Mouse (Mus musculus) CH12.LX (cell line): Measurements from ENCODE around the gene Plekhh3. TPM values are rescaled to one million over a fixed set of nuclear protein-coding genes. Genes with fewer than 3 reads are reported as not detected.

Experiments used
- DNase-seq: peaks from one replicate; pipeline ENCODE4 v3.0.0-alpha.2; 2013; ENCODE audit errors: extremely low read depth
- H3K27ac ChIP-seq: 2 replicates; pipeline ENCODE4 v1.5.1; 2012; ENCODE audit warnings: low read depth, mild to moderate bottlenecking, control low read depth, moderate library complexity; ENCODE audit not compliant: insufficient read depth
- H3K27me3 ChIP-seq: replicated peaks from 2 replicates; pipeline ENCODE3; 2012; ENCODE audit warnings: inconsistent platforms
- H3K36me3 ChIP-seq, 2 experiments: replicated peaks in 1 of 2; 2 replicates each; pipeline versions ENCODE3 to v1.6.1; 2012; ENCODE audit warnings: inconsistent platforms in 1 of 2, low read length in 1 of 2, mild to moderate bottlenecking in 1 of 2, mixed read lengths in 1 of 2, moderate library complexity in 1 of 2; ENCODE audit not compliant: control insufficient read depth in 1 of 2, insufficient read depth in 1 of 2
- H3K4me1 ChIP-seq, 2 experiments: 2 replicates each; pipeline ENCODE4 v1.6.1; 2012; ENCODE audit warnings: inconsistent platforms in 1 of 2, moderate library complexity in 1 of 2; ENCODE audit not compliant: insufficient read depth in 2 of 2, control insufficient read depth in 1 of 2
- H3K4me2 ChIP-seq: 2 replicates; pipeline ENCODE4 v1.6.1; 2012; ENCODE audit warnings: low read depth, mild to moderate bottlenecking, control low read depth; ENCODE audit not compliant: poor library complexity, insufficient read depth, severe bottlenecking
- H3K4me3 ChIP-seq, 3 experiments: fragments of 150-350 bp in 1 of 3; sonication (generic) in 1 of 3; replicated peaks in 1 of 3; 2 replicates each; pipeline versions ENCODE3 to v1.5.1; 2011 to 2012; ENCODE audit warnings: low read depth in 2 of 3, low read length in 2 of 3, mild to moderate bottlenecking in 2 of 3, moderate library complexity in 2 of 3, control low read depth in 1 of 3, improper control_type of control experiment in 1 of 3, inconsistent platforms in 1 of 3, mixed read lengths in 1 of 3; ENCODE audit not compliant: poor library complexity in 1 of 3
- H3K79me2 ChIP-seq: replicated peaks from 2 replicates; pipeline ENCODE4 v1.6.1; 2012; ENCODE audit warnings: mild to moderate bottlenecking, moderate library complexity; ENCODE audit not compliant: control insufficient read depth, poor library complexity, insufficient read depth, severe bottlenecking; ENCODE audit errors: extremely low read depth
- H3K9ac ChIP-seq: 2 replicates; pipeline ENCODE4 v1.6.1; 2012; ENCODE audit warnings: low read depth, mild to moderate bottlenecking, control low read depth, moderate library complexity; ENCODE audit not compliant: insufficient read depth
- H3K9me3 ChIP-seq: replicated peaks from 2 replicates; pipeline ENCODE3; 2012; ENCODE audit warnings: low read length, inconsistent platforms, mixed read lengths
- CHD2 ChIP-seq: IDR thresholded peaks from 2 replicates; pipeline ENCODE4 v1.6.1; 2011; ENCODE audit warnings: low read length, improper control_type of control experiment
- E2F4 ChIP-seq: IDR thresholded peaks from 2 replicates; pipeline ENCODE4 v1.6.1; 2011; ENCODE audit warnings: low read depth, low read length, improper control_type of control experiment; ENCODE audit not compliant: insufficient replicate concordance
- ELF1 ChIP-seq: IDR thresholded peaks from 2 replicates; pipeline ENCODE4 v1.6.1; 2014; ENCODE audit warnings: low read depth, mild to moderate bottlenecking, inconsistent platforms, low read length, improper control_type of control experiment
- ETS1 ChIP-seq: conservative IDR thresholded peaks from 2 replicates; pipeline ENCODE4 v1.6.1; 2012; ENCODE audit warnings: low read depth, mild to moderate bottlenecking, inconsistent platforms, low read length, improper control_type of control experiment, moderate library complexity
- HCFC1 ChIP-seq: IDR thresholded peaks from 2 replicates; pipeline ENCODE4 v1.6.1; 2012; ENCODE audit warnings: low read depth, mild to moderate bottlenecking, inconsistent platforms, low read length, improper control_type of control experiment
- JUND ChIP-seq: conservative IDR thresholded peaks from 2 replicates; pipeline ENCODE4 v1.6.1; 2011; ENCODE audit warnings: low read depth, low read length, improper control_type of control experiment
- KAT2A ChIP-seq: IDR thresholded peaks from 2 replicates; pipeline ENCODE4 v1.6.1; 2012; ENCODE audit warnings: low read length, improper control_type of control experiment, inconsistent platforms; ENCODE audit not compliant: insufficient replicate concordance
- MAFK ChIP-seq: IDR thresholded peaks from 2 replicates; pipeline ENCODE4 v1.6.1; 2011; ENCODE audit warnings: low read length, improper control_type of control experiment; ENCODE audit not compliant: insufficient replicate concordance
- MAZ ChIP-seq: IDR thresholded peaks from 2 replicates; pipeline ENCODE4 v1.6.1; 2012; ENCODE audit warnings: low read depth, mild to moderate bottlenecking, inconsistent platforms, low read length, improper control_type of control experiment, moderate library complexity
- MEF2A ChIP-seq: IDR thresholded peaks from 2 replicates; pipeline ENCODE4 v1.6.1; 2014; ENCODE audit warnings: low read depth, mild to moderate bottlenecking, inconsistent platforms, low read length, improper control_type of control experiment, borderline replicate concordance
- MXI1 ChIP-seq: IDR thresholded peaks from 2 replicates; pipeline ENCODE4 v1.6.1; 2011; ENCODE audit warnings: mild to moderate bottlenecking, low read depth, low read length, improper control_type of control experiment
- NELFE ChIP-seq: IDR thresholded peaks from 2 replicates; pipeline ENCODE4 v1.6.1; 2011; ENCODE audit warnings: low read depth, low read length, improper control_type of control experiment
- POLR2A ChIP-seq: IDR thresholded peaks from 2 replicates; pipeline ENCODE4 v1.6.1; 2011; ENCODE audit warnings: low read depth, mild to moderate bottlenecking, improper control_type of control experiment, low read length
- RAD21 ChIP-seq: IDR thresholded peaks from 2 replicates; pipeline ENCODE4 v1.6.1; 2011; ENCODE audit warnings: low read depth, mild to moderate bottlenecking, low read length, improper control_type of control experiment, moderate library complexity
- TBP ChIP-seq: conservative IDR thresholded peaks from 2 replicates; pipeline ENCODE4 v1.6.1; 2011; ENCODE audit warnings: low read depth, low read length, improper control_type of control experiment
- UBTF ChIP-seq: IDR thresholded peaks from 2 replicates; pipeline ENCODE4 v1.6.1; 2012; ENCODE audit warnings: low read depth, mild to moderate bottlenecking, inconsistent platforms, low read length, improper control_type of control experiment, moderate library complexity
- USF2 ChIP-seq: conservative IDR thresholded peaks from 2 replicates; pipeline ENCODE4 v1.6.1; 2011; ENCODE audit warnings: low read depth, low read length, improper control_type of control experiment
- dilution Hi-C: fragments of 300-500 bp; cut with MboI; formaldehyde crosslinking; loops from 2 replicates; pipeline ENCODE4 v1.14.3; 2020; ENCODE audit warnings: low sequenced_read_pairs; ENCODE audit not compliant: extremely low pct_unique_long_range_greater_than_20kb, extremely low pct_ligation_motif_present
- in situ Hi-C: fragments of 300-500 bp; cut with MboI; formaldehyde crosslinking; loops from 3 replicates; pipeline ENCODE4 v1.14.3; 2019; ENCODE audit warnings: low sequenced_read_pairs, low pct_ligation_motif_present, low pct_unique_long_range_greater_than_20kb, mixed read lengths
- polyA plus RNA-seq: library from polyadenylated mRNA; unstranded; fragments of >175 nt; gene quantifications from 2 replicates; pipeline ENCODE4 v1.2.1, GENCODE M21; 2012; ENCODE audit warnings: low read depth; ENCODE audit not compliant: insufficient read length
- total RNA-seq, 2 experiments: library from RNA; depleted of rRNA; stranded (reverse); fragments of 300-350 nt in 1 of 2; fragments of >200 nt in 1 of 2; gene quantifications; 2 replicates each; pipeline ENCODE4 v1.2.3; 2012 to 2014

The Plekhh3 gene
- total and polyA plus RNA-seq, 3 experiments, result 2.9 to 20.3 (median 5.0) TPM

DNA sequence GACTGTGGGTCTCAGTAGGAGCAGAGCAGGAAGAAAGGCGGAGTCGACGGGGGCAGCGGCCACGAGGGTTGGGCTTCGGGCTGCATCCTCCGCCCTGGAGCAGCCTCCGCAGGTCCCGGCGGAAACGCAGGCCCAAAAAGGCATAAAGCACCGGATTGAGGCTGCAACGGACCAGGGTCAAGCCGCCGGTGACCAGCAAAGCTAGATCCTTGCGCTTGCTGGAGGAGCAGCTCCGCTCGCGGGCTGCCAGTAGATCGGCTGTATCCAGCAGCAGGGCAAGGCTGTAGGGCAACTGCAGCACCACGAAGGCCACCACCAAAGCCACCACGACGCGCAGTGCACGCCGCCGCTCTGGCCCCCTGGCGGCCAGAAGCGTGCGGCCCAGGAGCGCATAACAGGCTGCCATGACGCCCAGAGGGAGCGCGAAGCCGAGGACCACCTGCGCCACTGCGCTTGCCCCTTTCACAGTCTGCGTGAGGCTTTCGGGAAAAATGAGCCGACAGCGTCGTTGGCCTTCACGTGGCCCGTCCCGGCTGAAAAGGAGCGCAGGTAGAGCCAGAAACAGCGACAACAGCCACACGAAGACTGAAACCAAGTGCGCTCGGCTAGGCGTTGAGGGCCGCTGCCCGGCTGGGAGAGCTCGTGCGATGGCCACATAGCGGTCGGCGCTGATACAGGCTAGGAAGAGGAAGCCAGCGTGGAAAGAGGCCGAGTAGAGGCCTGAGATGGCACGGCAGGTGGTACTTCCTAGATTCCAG lies 2.7 kb upstream of the Plekhh3 start (continued):
- TF ChIP-seq MAZ (peak; percentile 62), RAD21 (peak; percentile 39), POLR2A (peak; percentile 63), JUND (no peak), TBP (no peak; the same call in 1 of the 2 replicates), E2F4 (peak; percentile 62; the same call in 1 of the 2 replicates), MAFK (0 out of 2 replicates have a peak, but pooled peaks have one; percentile 37), MXI1 (peak; percentile 92), ELF1 (peak; percentile 57; the same call in 1 of the 2 replicates), KAT2A (0 out of 2 replicates have a peak, but pooled peaks have one; percentile 68), HCFC1 (peak; percentile 60; the same call in 1 of the 2 replicates)

DNA sequence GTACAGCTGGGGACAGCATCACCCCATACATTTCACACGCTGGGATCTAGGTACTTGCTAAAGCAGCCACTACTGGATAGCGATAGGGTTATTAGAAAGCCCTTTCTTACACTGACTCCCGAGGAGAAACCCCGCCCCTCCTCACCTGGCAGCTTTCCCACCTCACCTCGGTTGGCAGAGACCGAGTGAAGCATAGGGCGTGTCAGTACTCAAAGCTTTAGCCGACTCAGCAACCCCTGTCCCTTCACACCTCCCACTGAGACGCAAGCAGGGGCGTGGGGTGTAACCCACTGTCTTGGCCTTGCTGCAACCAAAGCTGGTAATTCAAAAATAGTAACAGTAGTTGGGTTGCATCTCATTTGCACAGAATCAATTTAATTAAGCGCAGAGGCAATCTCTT lies 2.0 kb upstream of the Plekhh3 start:
- Histone ChIP-seq H3K9me3 (no peaks in the 10 kb centered on the region), H3K27ac (peak overlapping the region; percentile 78; the same call in 1 of the 2 replicates), H3K4me3 (peak overlapping the region; percentile 2 to 64 (median 26)), H3K9ac (0 out of 2 replicates have a peak overlapping the region, but pooled peaks have one; percentile 6), H3K4me1 (peaks cover 6 to 69% of the 10 kb centered on the region in 2 experiments), H3K36me3 (peaks cover 0 to 6% of the 10 kb centered on the region in 2 experiments), H3K27me3 (peaks cover 9% of the 10 kb centered on the region), H3K79me2 (peaks cover 17% of the 10 kb centered on the region), H3K4me2 (peak overlapping the region; percentile 53)
- in situ Hi-C loops (loop anchor here (5.0 kb wide), 1 partner anchor 36 kb away; no protein-coding TSS in a partner anchor), dilution Hi-C loops (no loop called here)
- DNase-seq, result no peak
- TF ChIP-seq CHD2 (no peak), MAFK (peak; percentile 86; the same call in 1 of the 2 replicates), ETS1 (peak; percentile 6; the same call in 1 of the 2 replicates), MAZ (0 out of 2 replicates have a peak, but pooled peaks have one; percentile 3), MEF2A (peak; percentile 50; the same call in 1 of the 2 replicates)

DNA sequence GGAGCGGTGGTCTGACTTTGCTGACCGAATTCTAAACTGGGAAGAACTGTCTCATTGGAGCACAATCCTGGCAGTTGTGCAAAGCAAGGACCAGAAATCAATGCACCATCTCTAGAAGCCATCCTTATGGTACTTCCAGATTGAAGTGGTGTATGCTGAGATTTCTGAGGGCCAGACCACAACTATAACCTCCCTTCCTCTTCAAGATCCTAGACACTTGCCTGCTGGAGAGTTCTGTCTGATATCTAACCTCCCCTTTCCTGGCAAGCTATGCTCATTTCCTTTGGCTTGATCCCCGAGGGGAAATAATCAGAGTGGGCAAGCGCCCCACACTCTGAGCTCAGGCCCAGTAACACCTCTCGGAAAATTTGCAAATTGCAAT lies 1.3 kb upstream of the Plekhh3 start:
- dilution Hi-C loops (no loop called here), in situ Hi-C loops (loop anchor here (5.0 kb wide), 1 partner anchor 35 kb away; no protein-coding TSS in a partner anchor)
- Histone ChIP-seq H3K4me3 (peak overlapping the region; percentile 44 to 53 (median 48)), H3K9ac (peak overlapping the region; percentile 50), H3K27me3 (peaks cover 9% of the 10 kb centered on the region), H3K79me2 (peaks cover 14% of the 10 kb centered on the region), H3K36me3 (peaks cover 6 to 9% of the 10 kb centered on the region in 2 experiments), H3K4me1 (peaks cover 3 to 62% of the 10 kb centered on the region in 2 experiments; a peak in 3 of 4 replicates), H3K9me3 (no peaks in the 10 kb centered on the region), H3K27ac (peak overlapping the region; percentile 71), H3K4me2 (peak overlapping the region; percentile 87)
- no peak for DNase-seq
- TF ChIP-seq CHD2, result no peak
- no peak for TF ChIP-seq MAFK
- no peak for TF ChIP-seq USF2
- TF ChIP-seq KAT2A, result no peak
- TF ChIP-seq NELFE, result no peak
- TF ChIP-seq UBTF, result no peak
- no peak for TF ChIP-seq JUND
